Mouse (Mus musculus): ENCODE data around the gene Zbtb8b.
"Not testable (repeated sequence)": the region's sequence is repeated elsewhere in the genome, so short reads cannot be mapped to it uniquely, and the experiment has no call there.

Zbtb8b gene

GRCm38 (mm10) chr4:129416478-129416877 lies 24.2 kb downstream of the Zbtb8b start:
- DNase-seq (ENCODE audit: low spot score): no peak

GRCm38 (mm10) chr4:129415892-129416291 lies 24.8 kb downstream of the Zbtb8b start:
- no peak for DNase-seq (ENCODE audit: low spot score)

GRCm38 (mm10) chr4:129410991-129411390 lies 29.7 kb downstream of the Zbtb8b start:
- no peak for DNase-seq (ENCODE audit: low spot score)

- DNase-seq (ENCODE audit: low spot score): not testable (repeated sequence)
Observed at GRCm38 (mm10) chr4:129410532-129410931, 30.1 kb downstream of the Zbtb8b start.

GRCm38 (mm10) chr4:129406447-129406846 lies 34.2 kb downstream of the Zbtb8b start:
- peak; percentile 64 for DNase-seq (ENCODE audit: low spot score)

GRCm38 (mm10) chr4:129399813-129400212 lies 40.8 kb downstream of the Zbtb8b start:
- no peak for DNase-seq (ENCODE audit: low spot score)

GRCm38 (mm10) chr4:129396960-129397359 lies 43.7 kb downstream of the Zbtb8b start:
- no peak for DNase-seq (ENCODE audit: low spot score)

GRCm38 (mm10) chr4:129394089-129394870 lies 46.4 kb downstream of the Zbtb8b start:
- DNase-seq (ENCODE audit: low spot score): no peak

- DNase-seq (ENCODE audit: low spot score): no peak
Observed at GRCm38 (mm10) chr4:129390936-129391557, 49.6 kb downstream of the Zbtb8b start.

GRCm38 (mm10) chr4:129390216-129390743 lies 50.4 kb downstream of the Zbtb8b start:
- DNase-seq (ENCODE audit: low spot score): no peak

- peak; percentile 47 for DNase-seq (ENCODE audit: low spot score)
Observed at GRCm38 (mm10) chr4:129388404-129388803, 52.2 kb downstream of the Zbtb8b start.

GRCm38 (mm10) chr4:129386989-129387388 lies 53.7 kb downstream of the Zbtb8b start:
- no peak for DNase-seq (ENCODE audit: low spot score)

- no peak for DNase-seq (ENCODE audit: low spot score)
Observed at GRCm38 (mm10) chr4:129386269-129386946, 54.2 kb downstream of the Zbtb8b start.

- DNase-seq (ENCODE audit: low spot score): no peak
Observed at GRCm38 (mm10) chr4:129385685-129386084, 55.0 kb downstream of the Zbtb8b start.

GRCm38 (mm10) chr4:129384440-129384839 lies 56.2 kb downstream of the Zbtb8b start:
- DNase-seq (ENCODE audit: low spot score): no peak

GRCm38 (mm10) chr4:129383586-129383985 lies 57.1 kb downstream of the Zbtb8b start:
- DNase-seq (ENCODE audit: low spot score): no peak

- no peak for DNase-seq (ENCODE audit: low spot score)
Observed at GRCm38 (mm10) chr4:129382488-129382887, 58.2 kb downstream of the Zbtb8b start.

GRCm38 (mm10) chr4:129382029-129382428 lies 58.6 kb downstream of the Zbtb8b start:
- no peak for DNase-seq (ENCODE audit: low spot score)

- no peak for DNase-seq (ENCODE audit: low spot score)
Observed at GRCm38 (mm10) chr4:129381148-129381547, 59.5 kb downstream of the Zbtb8b start.

GRCm38 (mm10) chr4:129379805-129380204 lies 60.8 kb downstream of the Zbtb8b start:
- DNase-seq (ENCODE audit: low spot score): no peak

GRCm38 (mm10) chr4:129377601-129378390 lies 62.9 kb downstream of the Zbtb8b start, which contains the start of gene Zbtb8a:
Gene Zbtb8a (minus strand): TSS chr4:129378116.
- peak; percentile 64 for DNase-seq (ENCODE audit: low spot score)
